Mouse (Mus musculus): ENCODE measurements around the gene Krtap16-1. TPM values are rescaled to one million over a fixed set of nuclear protein-coding genes. Genes with fewer than 3 reads are reported as not detected.

Krtap16-1 gene
- not detected in 2 replicates for polyA plus RNA-seq (2016; fragmentation: Nextera tagmentation; extraction: Ambion mirVana)

GRCm38 (mm10) chr11:99986180-99986647, at the start of gene Krtap16-1:
Krtap16-1 (minus strand) TSS chr11:99986597.
- WGBS = 88% methylated on average over 8 of the region's 8 CpGs
- H3K4me3 ChIP-seq = no peak within 1 kb of the TSS
- H3K4me1 ChIP-seq = no peaks in the 10 kb centered on the region
- no peak within 1 kb of the TSS; the same call in 1 of the 2 replicates for H3K27ac ChIP-seq (replicated peaks)
- no peaks in the 10 kb centered on the region for H3K27me3 ChIP-seq (ENCODE audit: low read depth, poor library complexity, severe bottlenecking)
- DNase-seq (ENCODE audit: low spot score) = no peak
- H3K9me3 ChIP-seq (replicated peaks) = no peaks in the 10 kb centered on the region
- no peaks in the 10 kb centered on the region for H3K36me3 ChIP-seq

GRCm38 (mm10) chr11:100029768-100030167, 43.4 kb upstream of the Krtap16-1 start, which contains the start of gene Krt33b:
Krt33b (minus strand) TSS chr11:100029868.
- no peaks in the 10 kb centered on the region for H3K27me3 ChIP-seq (ENCODE audit: low read depth, poor library complexity, severe bottlenecking)
- H3K9me3 ChIP-seq (replicated peaks) = no peaks in the 10 kb centered on the region
- no peaks in the 10 kb centered on the region for H3K36me3 ChIP-seq
- DNase-seq (ENCODE audit: low spot score) = no peak
- no peak within 1 kb of the TSS for H3K4me3 ChIP-seq
- H3K27ac ChIP-seq (replicated peaks) = no peak within 1 kb of the TSS
- 86% methylated on average over 6 of the region's 6 CpGs for WGBS
- peaks cover 3% of the 10 kb centered on the region; the same call in 1 of the 2 replicates for H3K4me1 ChIP-seq

- H3K4me1 ChIP-seq = peaks cover 3% of the 10 kb centered on the region; the same call in 1 of the 2 replicates
- WGBS = 85% methylated on average over 5 of the region's 5 CpGs
- DNase-seq (ENCODE audit: low spot score) = no peak
- no peaks in the 10 kb centered on the region for H3K9me3 ChIP-seq (replicated peaks)
- no peaks in the 10 kb centered on the region for H3K27me3 ChIP-seq (ENCODE audit: low read depth, poor library complexity, severe bottlenecking)
- no peak overlapping the region for H3K4me3 ChIP-seq
- H3K27ac ChIP-seq (replicated peaks) = no peak overlapping the region
- no peaks in the 10 kb centered on the region for H3K36me3 ChIP-seq
Measured at GRCm38 (mm10) chr11:100021438-100021837, 35.0 kb upstream of the Krtap16-1 start.

- no peaks in the 10 kb centered on the region for H3K4me1 ChIP-seq
- no peak overlapping the region for H3K4me3 ChIP-seq
- WGBS = 87% methylated on average over 1 of the region's 1 CpGs
- no peaks in the 10 kb centered on the region for H3K27me3 ChIP-seq (ENCODE audit: low read depth, poor library complexity, severe bottlenecking)
- H3K36me3 ChIP-seq = no peaks in the 10 kb centered on the region
- no peak for DNase-seq (ENCODE audit: low spot score)
- H3K27ac ChIP-seq (replicated peaks) = no peak overlapping the region
- no peaks in the 10 kb centered on the region for H3K9me3 ChIP-seq (replicated peaks)
Measured at GRCm38 (mm10) chr11:100019466-100019865, 33.1 kb upstream of the Krtap16-1 start.

GRCm38 (mm10) chr11:100016112-100016511, 29.7 kb upstream of the Krtap16-1 start, which contains the start of gene Krt33a:
Krt33a (minus strand) TSS chr11:100016212.
- 90% methylated on average over 4 of the region's 4 CpGs for WGBS
- Histone ChIP-seq H3K4me1 (no peaks in the 10 kb centered on the region), H3K36me3 (no peaks in the 10 kb centered on the region), H3K27me3 (ENCODE audit: low read depth, poor library complexity, severe bottlenecking) (no peaks in the 10 kb centered on the region), H3K9me3 (replicated peaks) (no peaks in the 10 kb centered on the region), H3K27ac (replicated peaks) (no peak within 1 kb of the TSS), H3K4me3 (no peak within 1 kb of the TSS)
- DNase-seq (ENCODE audit: low spot score) = no peak

- Histone ChIP-seq H3K9me3 (replicated peaks) (no peaks in the 10 kb centered on the region), H3K27me3 (ENCODE audit: low read depth, poor library complexity, severe bottlenecking) (no peaks in the 10 kb centered on the region), H3K4me1 (no peaks in the 10 kb centered on the region), H3K27ac (replicated peaks) (no peak overlapping the region), H3K4me3 (no peak overlapping the region), H3K36me3 (no peaks in the 10 kb centered on the region)
- DNase-seq (ENCODE audit: low spot score) = no peak
- WGBS = 80% methylated on average over 4 of the region's 4 CpGs
Measured at GRCm38 (mm10) chr11:100013691-100014171, 27.3 kb upstream of the Krtap16-1 start.

- Histone ChIP-seq H3K27me3 (ENCODE audit: low read depth, poor library complexity, severe bottlenecking) (no peaks in the 10 kb centered on the region), H3K9me3 (replicated peaks) (no peaks in the 10 kb centered on the region), H3K27ac (replicated peaks) (no peak overlapping the region), H3K4me3 (no peak overlapping the region), H3K4me1 (no peaks in the 10 kb centered on the region), H3K36me3 (no peaks in the 10 kb centered on the region)
- WGBS = 82% methylated on average over 5 of the region's 5 CpGs
- DNase-seq (ENCODE audit: low spot score) = no peak
Measured at GRCm38 (mm10) chr11:100010682-100011081, 24.3 kb upstream of the Krtap16-1 start.

GRCm38 (mm10) chr11:100008336-100008735, 21.9 kb upstream of the Krtap16-1 start:
- H3K27me3 ChIP-seq (ENCODE audit: low read depth, poor library complexity, severe bottlenecking) = no peaks in the 10 kb centered on the region
- no peak overlapping the region for H3K4me3 ChIP-seq
- no peaks in the 10 kb centered on the region for H3K4me1 ChIP-seq
- no peak overlapping the region for H3K27ac ChIP-seq (replicated peaks)
- no peaks in the 10 kb centered on the region for H3K9me3 ChIP-seq (replicated peaks)
- WGBS = 91% methylated on average over 5 of the region's 5 CpGs
- no peak for DNase-seq (ENCODE audit: low spot score)
- H3K36me3 ChIP-seq = no peaks in the 10 kb centered on the region

GRCm38 (mm10) chr11:100006624-100007023, 20.2 kb upstream of the Krtap16-1 start:
- Histone ChIP-seq H3K36me3 (no peaks in the 10 kb centered on the region), H3K27me3 (ENCODE audit: low read depth, poor library complexity, severe bottlenecking) (no peaks in the 10 kb centered on the region), H3K27ac (replicated peaks) (no peak overlapping the region), H3K4me1 (no peaks in the 10 kb centered on the region), H3K9me3 (replicated peaks) (no peaks in the 10 kb centered on the region), H3K4me3 (no peak overlapping the region)
- WGBS = 57% methylated on average over 3 of the region's 3 CpGs
- DNase-seq (ENCODE audit: low spot score) = no peak

GRCm38 (mm10) chr11:100005905-100006304, 19.5 kb upstream of the Krtap16-1 start:
- no peak for DNase-seq (ENCODE audit: low spot score)
- H3K27me3 ChIP-seq (ENCODE audit: low read depth, poor library complexity, severe bottlenecking) = no peaks in the 10 kb centered on the region
- WGBS = 92% methylated on average over 8 of the region's 8 CpGs
- no peak overlapping the region for H3K4me3 ChIP-seq
- no peaks in the 10 kb centered on the region for H3K36me3 ChIP-seq
- no peak overlapping the region for H3K27ac ChIP-seq (replicated peaks)
- no peaks in the 10 kb centered on the region for H3K4me1 ChIP-seq
- H3K9me3 ChIP-seq (replicated peaks) = no peaks in the 10 kb centered on the region

- Histone ChIP-seq H3K27me3 (ENCODE audit: low read depth, poor library complexity, severe bottlenecking) (no peaks in the 10 kb centered on the region), H3K9me3 (replicated peaks) (no peaks in the 10 kb centered on the region), H3K4me1 (no peaks in the 10 kb centered on the region), H3K27ac (replicated peaks) (no peak overlapping the region), H3K36me3 (no peaks in the 10 kb centered on the region), H3K4me3 (no peak overlapping the region)
- WGBS = 33% methylated on average over 6 of the region's 6 CpGs
- peak; percentile 30 for DNase-seq (ENCODE audit: low spot score)
Measured at GRCm38 (mm10) chr11:100004846-100005245, 18.4 kb upstream of the Krtap16-1 start.

- no peak overlapping the region for H3K4me3 ChIP-seq
- H3K27ac ChIP-seq (replicated peaks) = no peak overlapping the region
- H3K36me3 ChIP-seq = no peaks in the 10 kb centered on the region
- 92% methylated on average over 7 of the region's 7 CpGs for WGBS
- H3K9me3 ChIP-seq (replicated peaks) = no peaks in the 10 kb centered on the region
- no peaks in the 10 kb centered on the region for H3K4me1 ChIP-seq
- DNase-seq (ENCODE audit: low spot score) = no peak
- peaks cover 9% of the 10 kb centered on the region for H3K27me3 ChIP-seq (ENCODE audit: low read depth, poor library complexity, severe bottlenecking)
Measured at GRCm38 (mm10) chr11:99999091-99999490, 12.7 kb upstream of the Krtap16-1 start.

GRCm38 (mm10) chr11:99994384-99994661, 7.9 kb upstream of the Krtap16-1 start:
- DNase-seq (ENCODE audit: low spot score) = no peak
- H3K36me3 ChIP-seq = no peaks in the 10 kb centered on the region
- H3K27ac ChIP-seq (replicated peaks) = no peak overlapping the region
- H3K9me3 ChIP-seq (replicated peaks) = no peaks in the 10 kb centered on the region
- H3K27me3 ChIP-seq (ENCODE audit: low read depth, poor library complexity, severe bottlenecking) = peaks cover 25% of the 10 kb centered on the region
- H3K4me3 ChIP-seq = no peak overlapping the region
- H3K4me1 ChIP-seq = peaks cover 7% of the 10 kb centered on the region
- 74% methylated on average over 4 of the region's 4 CpGs for WGBS
